Comparison of ENCODE assay signal across 8 mouse cellular contexts in the genomic region with DNA sequence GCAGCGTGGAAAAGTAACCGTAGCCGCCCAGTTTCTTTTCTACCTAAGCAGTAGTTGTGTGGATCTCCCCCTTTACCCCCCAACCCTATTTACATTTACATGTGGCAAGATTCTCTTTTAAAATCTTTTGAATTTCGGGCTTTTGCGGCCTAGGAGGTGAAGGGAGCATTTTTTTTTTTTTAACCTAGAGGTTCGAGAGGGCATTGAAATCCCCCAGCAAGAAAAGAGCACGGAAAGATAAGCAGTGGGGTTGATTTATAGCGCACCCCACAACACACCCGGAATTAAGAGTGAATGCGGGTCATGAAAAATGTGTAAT. TPM values are rescaled to one million over a fixed set of nuclear protein-coding genes. Genes with fewer than 3 reads are reported as not detected.
DNase-seq lines count a peak whose midpoint lies in the region; ATAC-seq and TF ChIP-seq lines count a peak whose summit lies in the region.

No protein-coding gene starts in this region.

- no peak for ATAC-seq in kidney, embryonic 15.5 days (replicated peaks; ENCODE audit: low FRiP score)
- ATAC-seq in embryonic facial prominence, embryonic 14.5 days (ENCODE audit: low read depth) = no peak
- no peak for ATAC-seq in hindbrain, postnatal 0 days
- no peak for ATAC-seq in midbrain, embryonic 15.5 days (replicated peaks)

- peak overlapping the region; percentile 98 for H3K4me2 ChIP-seq in kidney, embryonic 15.5 days
- peak overlapping the region; percentile 95 for H3K4me2 ChIP-seq in embryonic facial prominence, embryonic 14.5 days (ENCODE audit: low read depth, low read length)
- H3K4me2 ChIP-seq in hindbrain, postnatal 0 days (ENCODE audit: low read depth, low read length) = peak overlapping the region; percentile 97
- H3K4me2 ChIP-seq in midbrain, embryonic 15.5 days = peak overlapping the region; percentile 87

- no peak for DNase-seq in kidney, postnatal 10 days
- no peak for DNase-seq in embryonic facial prominence, embryonic 14.5 days (ENCODE audit: low spot score)
- DNase-seq in hindbrain, postnatal 0 days (ENCODE audit: low spot score) = no peak
- no peak for DNase-seq in embryo, embryonic 10 days (ENCODE audit: low spot score)
- DNase-seq in cerebellum, postnatal 14 days = no peak
- DNase-seq in right cerebral cortex, postnatal 36 days (ENCODE audit: low spot score in 2 of 2) = no peak

- no peak for TF ChIP-seq CTCF in hindbrain, postnatal 0 days (IDR thresholded peaks at IDR 0.05; ENCODE audit: low read depth)

- peak overlapping the region; percentile 90 for H3K27ac ChIP-seq in kidney, embryonic 15.5 days
- H3K27ac ChIP-seq in embryonic facial prominence, embryonic 14.5 days (replicated peaks; ENCODE audit: low read depth, low read length) = peak overlapping the region; percentile 97
- peak overlapping the region; percentile 95 for H3K27ac ChIP-seq in hindbrain, postnatal 0 days
- H3K27ac ChIP-seq in midbrain, embryonic 15.5 days = peak overlapping the region; percentile 99

- H3K36me3 ChIP-seq in kidney, embryonic 15.5 days = no peaks in the 10 kb centered on the region
- H3K36me3 ChIP-seq in embryonic facial prominence, embryonic 14.5 days (ENCODE audit: control insufficient read depth, insufficient read depth, low read length) = 0 out of 2 replicates have a peak, but pooled peaks cover 3% of the 10 kb centered on the region
- H3K36me3 ChIP-seq in hindbrain, postnatal 0 days (ENCODE audit: insufficient read depth, low read length) = no peaks in the 10 kb centered on the region
- H3K36me3 ChIP-seq in midbrain, embryonic 15.5 days (replicated peaks) = no peaks in the 10 kb centered on the region

- peaks cover 38% of the 10 kb centered on the region for H3K4me1 ChIP-seq in kidney, embryonic 15.5 days
- H3K4me1 ChIP-seq in embryonic facial prominence, embryonic 14.5 days (ENCODE audit: control insufficient read depth, insufficient read depth, low read length) = peaks cover 10% of the 10 kb centered on the region
- no peaks in the 10 kb centered on the region for H3K4me1 ChIP-seq in hindbrain, postnatal 0 days (ENCODE audit: insufficient read depth, low read length)
- H3K4me1 ChIP-seq in midbrain, embryonic 15.5 days = peaks cover 46% of the 10 kb centered on the region

- no peaks in the 10 kb centered on the region for H3K9me3 ChIP-seq in kidney, embryonic 15.5 days (replicated peaks)
- H3K9me3 ChIP-seq in embryonic facial prominence, embryonic 14.5 days (ENCODE audit: control insufficient read depth, low read length) = no peaks in the 10 kb centered on the region
- H3K9me3 ChIP-seq in hindbrain, postnatal 0 days (ENCODE audit: low read length) = no peaks in the 10 kb centered on the region
- no peaks in the 10 kb centered on the region for H3K9me3 ChIP-seq in midbrain, embryonic 15.5 days

- WGBS in kidney, embryonic 15.5 days = under 1% methylated on average over 10 of the region's 10 CpGs
- WGBS in embryonic facial prominence, embryonic 14.5 days = 0% methylated on average over 10 of the region's 10 CpGs
- 0% methylated on average over 10 of the region's 10 CpGs for WGBS in hindbrain, postnatal 0 days
- WGBS in midbrain, embryonic 15.5 days = under 1% methylated on average over 10 of the region's 10 CpGs

- peaks cover 61% of the 10 kb centered on the region for H3K27me3 ChIP-seq in kidney, embryonic 15.5 days
- H3K27me3 ChIP-seq in embryonic facial prominence, embryonic 14.5 days (replicated peaks; ENCODE audit: control insufficient read depth, insufficient read depth, low read length) = 0 out of 2 replicates have a peak, but pooled peaks cover 3% of the 10 kb centered on the region
- H3K27me3 ChIP-seq in hindbrain, postnatal 0 days (ENCODE audit: insufficient read depth, low read length) = no peaks in the 10 kb centered on the region
- H3K27me3 ChIP-seq in midbrain, embryonic 15.5 days (replicated peaks) = no peaks in the 10 kb centered on the region

- peak overlapping the region; percentile 78 for H3K9ac ChIP-seq in kidney, embryonic 15.5 days
- peak overlapping the region; percentile 96 for H3K9ac ChIP-seq in embryonic facial prominence, embryonic 14.5 days (ENCODE audit: low read depth, low read length)
- H3K9ac ChIP-seq in hindbrain, postnatal 0 days (replicated peaks; ENCODE audit: low read length) = peak overlapping the region; percentile 91
- peak overlapping the region; percentile 92 for H3K9ac ChIP-seq in midbrain, embryonic 15.5 days

- peak overlapping the region; percentile 76 for H3K4me3 ChIP-seq in kidney, embryonic 15.5 days (replicated peaks)
- H3K4me3 ChIP-seq in embryonic facial prominence, embryonic 14.5 days (ENCODE audit: low read depth, low read length) = peak overlapping the region; percentile 87
- peak overlapping the region; percentile 92 for H3K4me3 ChIP-seq in hindbrain, postnatal 0 days (ENCODE audit: low read length)
- H3K4me3 ChIP-seq in midbrain, embryonic 15.5 days = peak overlapping the region; percentile 86

RNA-seq across cellular contexts. Expression of gene Mpped2, which starts 1.5 kb away (rescaled TPM):
- 29.5 and 30.0 TPM in 2 replicates for polyA plus RNA-seq in kidney, embryonic 15.5 days (2015; fragmentation: Nextera tagmentation; extraction: Ambion mirVana)
- polyA plus RNA-seq in embryonic facial prominence, embryonic 14.5 days (2014; fragmentation: Nextera tagmentation; extraction: Ambion mirVana) = 52.5 and 63.5 TPM in 2 replicates
- total RNA-seq in hindbrain, postnatal 0 days (2014; rRNA removed) = 39.1 and 50.7 TPM in 2 replicates
- polyA plus RNA-seq in hindbrain, postnatal 0 days (2015; fragmentation: Nextera tagmentation; extraction: Ambion mirVana) = 74.1 and 80.0 TPM in 2 replicates
- 150 and 159 TPM in 2 replicates for polyA plus RNA-seq in midbrain, embryonic 15.5 days (2015; fragmentation: Nextera tagmentation; extraction: Ambion mirVana)
